Mouse (Mus musculus) 3T3-L1 (cell line): ENCODE measurements around the gene Dld.

Source experiments
- DNase-seq: peaks from one replicate; pipeline ENCODE4 v3.0.0-alpha.2; 2015; ENCODE audit warnings: low read depth, low spot score

The Dld gene

DNA sequence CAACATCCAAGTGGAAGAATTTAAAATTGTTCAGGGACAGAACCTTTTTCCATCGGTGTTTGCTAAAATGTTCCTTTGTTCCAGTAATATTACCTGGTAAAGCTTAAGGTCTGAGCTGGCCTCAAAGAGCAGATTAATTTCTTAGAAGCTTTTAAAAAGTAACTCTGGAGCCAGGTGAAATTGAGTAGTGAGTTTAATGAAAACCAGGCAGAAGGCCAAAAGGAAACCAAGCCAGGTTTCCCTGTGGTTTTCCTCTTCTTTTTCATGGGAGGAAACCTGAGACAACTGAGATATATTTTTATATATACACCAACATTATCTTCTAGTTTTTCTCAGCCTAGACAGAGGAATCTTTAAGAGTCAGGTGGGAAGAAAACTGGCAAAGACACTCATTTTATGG lies 29.7 kb downstream of the Dld start:
- peak; percentile 44 for DNase-seq

DNA sequence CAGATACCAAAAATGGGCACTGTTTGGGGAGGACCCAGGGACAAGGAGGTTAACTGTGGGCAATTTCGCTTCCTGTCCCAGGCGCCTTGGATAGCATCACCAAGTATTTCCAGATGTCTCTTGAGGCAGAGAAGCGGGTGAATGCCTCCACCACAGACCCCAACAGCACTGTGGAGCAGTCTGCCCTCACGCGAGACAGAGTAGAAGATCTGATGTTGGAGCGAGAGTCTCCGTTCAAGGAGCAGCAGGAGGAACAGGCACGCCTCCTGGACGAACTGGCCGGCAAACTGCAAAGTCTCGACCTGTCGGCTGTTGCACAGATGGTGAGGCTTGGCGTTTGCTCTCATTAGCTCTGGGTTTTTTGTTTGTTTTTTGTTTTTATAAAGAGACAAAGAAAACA lies 30.4 kb downstream of the Dld start:
- no peak for DNase-seq

DNA sequence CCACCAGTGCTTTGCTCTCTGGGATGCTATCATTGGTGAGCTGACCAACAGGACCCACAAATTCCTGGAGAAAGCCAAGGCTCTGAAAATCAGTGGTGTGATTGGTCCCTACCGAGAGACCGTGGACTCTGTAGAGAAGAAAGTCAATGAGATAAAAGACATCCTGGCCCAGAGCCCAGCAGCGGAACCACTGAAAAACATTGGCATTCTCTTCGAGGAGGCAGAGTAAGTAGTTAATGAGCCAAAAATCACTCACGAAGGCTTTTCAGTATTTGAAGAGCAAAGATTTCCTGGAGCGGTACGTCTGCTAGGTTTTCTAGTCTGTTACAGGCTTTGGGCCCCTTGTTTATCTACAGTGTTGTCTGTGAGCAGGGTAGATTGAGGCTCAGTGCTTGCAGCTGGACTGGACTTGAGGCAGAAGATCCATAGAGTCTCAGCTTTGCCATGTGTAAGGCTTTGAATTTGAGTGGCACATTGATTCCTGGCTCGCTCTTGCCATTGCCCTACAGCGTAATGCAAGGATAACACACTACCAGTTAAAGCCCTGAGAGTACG lies 32.8 kb downstream of the Dld start:
- DNase-seq, result no peak

DNA sequence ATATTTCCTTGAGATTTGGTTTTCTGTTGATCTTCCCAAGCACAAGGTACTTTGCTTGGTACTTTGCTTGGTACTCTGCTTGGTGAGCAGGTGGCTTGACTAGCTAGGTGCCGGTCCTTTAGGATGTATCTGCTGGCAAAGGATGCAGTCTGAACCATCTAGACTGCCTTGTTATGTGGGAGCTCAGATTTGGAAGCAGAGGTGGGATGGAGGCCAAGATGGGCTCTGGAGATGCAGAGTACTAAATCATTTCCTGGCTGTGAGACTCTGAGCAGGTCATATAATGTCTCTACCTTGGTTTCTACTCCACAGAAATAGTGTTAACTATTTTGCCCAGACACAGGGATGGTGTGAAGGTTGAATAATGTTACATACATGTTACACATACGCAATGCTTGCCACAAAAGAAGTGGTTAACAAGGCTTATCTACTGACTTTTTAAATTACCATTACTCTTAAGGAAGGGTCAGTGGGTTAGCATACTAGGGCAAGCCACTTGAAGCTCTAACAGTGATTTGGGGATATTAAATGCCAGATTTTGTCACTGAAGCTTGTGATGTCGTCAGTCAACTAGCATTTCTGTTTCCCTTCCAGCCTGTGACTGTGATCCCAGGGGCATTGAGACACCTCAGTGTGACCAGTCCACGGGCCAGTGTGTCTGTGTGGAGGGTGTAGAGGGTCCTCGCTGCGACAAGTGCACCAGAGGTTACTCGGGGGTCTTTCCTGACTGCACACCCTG lies 33.4 kb downstream of the Dld start:
- no peak for DNase-seq

DNA sequence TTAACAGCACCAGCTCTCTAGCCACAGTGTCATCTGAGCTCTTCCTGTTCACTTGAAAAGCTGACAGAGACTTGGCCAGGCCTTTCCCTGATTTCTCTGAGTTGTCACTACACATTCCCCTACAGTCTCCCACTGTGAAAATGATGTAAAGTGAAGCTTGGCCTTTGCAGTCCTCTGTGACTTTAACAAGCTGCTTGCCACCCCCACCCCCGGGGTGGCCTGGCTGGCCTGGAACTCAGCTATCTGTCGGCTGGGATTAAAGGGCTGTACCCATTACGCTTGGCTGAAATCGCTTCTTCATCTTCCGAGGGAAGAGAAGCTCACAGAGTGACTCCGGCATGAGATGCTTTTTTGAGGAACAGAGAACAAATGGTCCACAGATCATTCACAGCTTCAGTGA lies 35.3 kb downstream of the Dld start:
- no peak for DNase-seq

DNA sequence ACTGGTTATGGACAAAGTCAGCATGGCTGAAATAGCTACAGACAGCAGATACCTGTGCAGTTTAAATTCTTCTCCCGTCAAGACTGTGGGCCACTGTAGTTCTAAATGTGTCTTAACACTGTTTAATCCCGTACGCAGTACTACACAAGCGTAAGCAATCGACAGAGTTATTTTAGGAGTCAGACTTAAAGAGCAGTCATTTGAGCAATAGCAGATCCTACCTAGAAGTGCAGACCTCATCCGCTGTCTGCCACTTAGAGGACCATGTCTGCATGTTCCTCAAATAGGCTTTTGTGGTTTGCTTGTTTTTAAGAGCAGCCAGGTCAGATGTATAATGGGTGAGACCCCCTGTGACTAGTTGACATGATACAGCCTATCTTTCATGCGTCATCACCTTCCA lies 36.9 kb downstream of the Dld start:
- no peak for DNase-seq

DNA sequence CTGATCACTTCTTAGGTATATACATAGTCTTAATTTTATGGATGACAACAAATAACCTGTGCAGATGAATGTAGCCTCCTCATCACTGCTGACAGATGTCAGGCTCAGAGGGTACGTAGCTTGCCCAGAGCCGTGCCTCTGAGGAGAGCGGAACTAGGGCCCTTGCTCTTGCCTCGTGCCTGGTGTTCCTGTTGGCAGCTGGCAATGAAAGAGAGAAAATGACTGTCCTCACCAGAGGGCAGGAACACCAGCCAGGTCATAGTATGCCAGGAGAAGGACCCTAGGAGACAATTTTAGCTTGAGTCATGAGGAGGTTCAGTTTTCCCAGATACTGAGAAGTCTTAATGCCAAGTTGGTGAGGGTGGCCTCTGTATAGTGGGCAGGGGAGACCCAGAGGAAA lies 38.1 kb downstream of the Dld start:
- no peak for DNase-seq

DNA sequence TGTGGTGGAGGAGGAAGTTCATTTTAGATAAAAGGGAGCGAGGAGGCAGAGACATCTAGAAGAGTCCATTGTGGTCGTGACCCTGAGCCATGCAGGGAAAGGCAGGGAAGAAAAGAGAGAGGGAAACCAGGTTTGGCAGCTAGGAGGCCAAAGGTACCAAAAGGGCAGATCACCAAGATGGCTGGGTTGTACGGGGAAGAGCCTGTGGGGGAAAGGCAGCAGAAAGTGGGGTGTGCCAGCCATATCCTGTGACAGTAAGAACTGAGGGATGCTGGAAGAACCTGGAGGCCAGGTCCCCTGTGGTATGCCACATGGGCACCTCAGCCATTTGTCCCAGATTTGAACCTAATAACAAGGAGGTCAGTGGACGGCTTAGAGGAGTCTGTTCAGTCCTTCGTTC lies 39.0 kb downstream of the Dld start:
- no peak for DNase-seq

DNA sequence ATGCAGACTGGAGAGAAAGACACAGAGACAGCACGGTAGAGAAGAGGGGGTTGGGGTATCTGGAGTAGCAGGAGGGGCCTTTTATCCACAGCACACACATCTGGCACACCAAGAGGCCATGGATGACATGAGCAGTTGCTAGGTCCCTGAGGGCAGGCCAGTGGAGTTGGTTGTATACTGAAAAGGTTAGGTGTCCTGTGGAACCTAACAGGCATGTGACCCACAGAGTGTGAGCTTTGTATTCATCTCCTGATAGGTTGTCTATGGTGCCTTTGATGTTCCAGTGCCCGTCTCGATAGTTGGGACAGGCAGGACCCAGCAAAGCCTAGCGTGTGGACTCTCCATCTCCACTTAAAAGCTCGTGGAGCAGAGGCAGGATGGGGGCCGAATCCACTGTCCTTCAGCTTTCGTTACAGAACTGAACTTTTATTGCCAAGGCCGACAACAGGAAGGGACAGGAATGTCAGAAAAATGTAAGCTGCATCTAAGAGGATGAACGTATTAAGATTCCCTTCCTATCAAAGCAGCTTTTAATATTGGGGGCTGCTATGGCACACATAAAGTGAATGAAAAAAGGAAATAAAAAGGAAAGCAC lies 39.5 kb downstream of the Dld start:
- DNase-seq, result no peak

DNA sequence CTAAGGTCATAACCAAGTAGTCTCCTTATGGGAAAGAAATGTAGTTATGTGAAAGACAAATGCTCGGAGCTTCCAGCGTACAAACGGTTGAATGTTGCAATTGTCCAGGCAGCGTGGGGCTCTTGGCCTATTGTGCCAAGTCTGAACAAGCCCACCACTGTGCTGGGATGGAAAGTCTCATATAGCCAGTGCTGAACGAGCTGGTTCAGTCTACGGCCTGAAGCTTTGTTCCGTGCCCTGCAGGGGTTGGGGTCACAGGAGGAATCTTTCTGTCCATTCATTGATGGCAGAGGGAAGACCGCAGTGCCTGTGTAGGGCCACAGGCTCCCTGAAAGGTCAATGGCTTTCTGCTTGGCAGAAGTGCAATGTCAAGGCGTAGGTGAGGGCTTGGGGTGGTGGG lies 40.6 kb downstream of the Dld start:
- no peak for DNase-seq

DNA sequence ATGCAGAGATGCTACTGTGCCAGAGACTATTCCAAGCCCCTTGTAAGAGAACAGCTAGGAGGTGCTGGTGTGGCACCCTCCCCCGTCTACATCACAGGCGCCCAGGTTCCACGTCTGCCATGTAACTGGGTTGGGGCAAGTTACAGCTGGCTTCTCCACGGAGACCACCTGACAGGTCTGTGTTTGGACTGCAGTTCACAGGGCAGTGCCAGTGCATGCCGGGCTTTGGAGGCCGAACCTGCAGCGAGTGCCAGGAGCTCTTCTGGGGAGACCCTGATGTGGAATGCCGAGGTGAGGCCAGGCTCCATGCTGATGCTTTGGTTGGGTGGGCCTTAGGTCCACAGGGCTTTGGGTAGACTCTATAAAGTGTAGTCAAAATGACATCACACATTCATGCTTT lies 43.5 kb downstream of the Dld start:
- DNase-seq, result no peak

DNA sequence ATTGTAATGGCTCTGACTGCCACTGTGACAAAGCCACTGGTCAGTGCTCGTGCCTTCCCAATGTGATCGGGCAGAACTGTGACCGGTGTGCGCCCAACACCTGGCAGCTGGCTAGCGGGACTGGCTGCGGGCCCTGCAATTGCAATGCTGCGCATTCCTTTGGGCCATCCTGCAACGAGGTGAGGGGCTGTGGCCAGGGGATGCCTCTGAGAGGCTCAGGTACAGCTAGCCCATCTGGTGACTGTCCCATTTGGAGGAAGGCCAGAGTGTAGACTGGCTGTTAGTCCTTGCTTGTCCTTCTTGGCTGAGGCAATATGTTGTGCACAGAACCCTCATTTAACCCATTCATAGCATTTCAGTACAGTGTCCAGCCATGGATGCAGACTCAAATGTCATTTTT lies 44.2 kb downstream of the Dld start:
- DNase-seq, result no peak

DNA sequence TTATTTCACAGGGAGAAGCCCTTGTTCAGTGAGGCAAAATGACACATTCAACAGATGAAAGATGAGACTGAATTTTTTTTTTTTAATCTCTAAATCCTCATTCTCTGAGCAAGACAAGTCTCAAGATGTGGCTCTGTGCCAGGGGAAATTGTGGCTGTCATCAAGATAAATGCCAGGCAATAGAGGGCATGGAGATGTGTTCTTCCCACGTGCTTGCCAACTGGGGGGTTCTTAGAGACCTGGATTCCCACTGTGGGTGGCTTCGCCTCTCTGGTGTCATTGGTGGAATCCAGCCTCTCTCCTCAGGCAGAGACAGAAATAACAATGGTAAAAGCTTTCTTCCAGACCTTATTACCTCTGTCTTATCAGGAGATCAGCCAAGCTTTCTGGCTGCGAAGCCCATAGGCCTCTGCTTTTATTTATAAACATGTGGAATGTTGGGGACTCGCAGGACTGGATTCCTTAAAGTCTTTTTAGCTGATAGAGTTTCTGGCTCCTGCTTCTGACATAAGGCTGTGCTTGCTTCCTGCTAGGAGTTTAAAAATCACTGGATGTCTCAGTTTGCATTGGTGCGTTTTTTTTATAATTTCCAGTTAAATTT lies 45.1 kb downstream of the Dld start:
- no peak for DNase-seq

DNA sequence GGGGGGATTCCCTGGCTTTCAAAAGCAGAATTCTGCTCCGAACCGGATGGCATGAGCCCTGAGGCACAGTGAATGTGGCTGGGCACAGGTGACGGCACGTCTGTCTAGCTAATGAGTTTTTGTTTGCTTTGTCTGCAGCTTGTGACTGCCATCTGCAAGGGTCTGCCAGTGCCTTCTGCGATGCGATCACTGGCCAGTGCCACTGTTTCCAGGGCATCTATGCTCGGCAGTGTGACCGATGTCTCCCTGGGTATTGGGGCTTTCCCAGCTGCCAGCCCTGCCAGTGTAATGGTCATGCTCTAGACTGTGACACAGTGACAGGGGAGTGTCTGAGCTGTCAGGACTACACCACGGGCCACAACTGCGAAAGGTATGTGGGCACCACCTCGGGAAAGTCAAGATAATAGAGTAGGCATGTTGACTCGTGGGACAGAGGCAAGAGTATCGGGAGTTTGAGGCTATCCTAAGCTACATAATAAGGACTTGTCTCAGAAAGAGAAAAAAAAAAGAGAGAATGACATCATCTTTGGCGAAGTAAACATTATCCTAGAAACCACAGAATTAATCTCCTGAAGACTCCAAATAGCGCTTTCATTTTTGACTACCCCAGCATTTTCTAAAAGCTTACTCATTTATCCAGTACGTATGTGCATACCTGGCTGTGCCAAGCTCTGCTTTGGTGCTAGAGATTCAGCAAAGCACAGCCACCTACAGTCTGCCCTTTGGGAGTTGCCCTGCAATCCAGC lies 48.3 kb downstream of the Dld start:
- peak; percentile 76 for DNase-seq

DNA sequence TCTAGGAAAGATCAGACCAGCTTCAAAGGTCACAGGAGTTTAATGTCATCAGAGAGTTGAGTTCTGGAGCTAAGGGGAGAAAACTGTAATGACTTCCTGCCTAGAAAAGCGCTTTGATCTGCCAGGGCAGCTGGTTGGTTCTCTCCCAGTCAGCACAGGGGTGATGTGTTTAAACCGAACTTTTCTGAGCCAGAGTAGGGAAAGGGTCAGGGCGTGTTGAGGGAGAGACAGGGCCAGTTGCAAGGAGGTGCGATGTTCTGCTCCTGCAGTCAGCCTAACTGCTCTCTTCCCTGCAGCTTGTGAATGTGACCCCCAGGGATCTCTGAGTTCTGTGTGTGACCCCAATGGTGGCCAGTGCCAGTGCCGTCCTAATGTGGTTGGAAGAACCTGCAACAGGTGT lies 49.0 kb downstream of the Dld start:
- DNase-seq, result no peak

DNA sequence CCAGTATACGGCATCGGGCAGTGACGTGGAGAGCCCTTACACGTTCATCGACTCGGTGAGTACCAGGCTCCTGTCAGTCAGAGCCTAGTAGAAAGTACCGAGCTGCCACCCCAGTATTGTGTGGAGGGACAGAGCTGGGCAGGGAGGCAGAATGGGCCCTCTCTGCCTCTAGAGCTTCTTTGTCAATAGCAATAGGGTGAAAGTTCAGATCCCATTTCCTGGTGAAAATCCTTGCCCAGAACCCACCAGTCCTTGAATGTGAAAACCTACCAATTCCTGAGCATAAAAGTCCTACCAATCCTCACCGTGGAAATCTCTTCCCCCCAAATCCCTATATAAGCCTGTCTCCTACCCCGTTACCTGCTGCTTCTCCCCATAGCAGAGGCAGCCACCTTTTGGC lies 51.0 kb downstream of the Dld start:
- no peak for DNase-seq

DNA sequence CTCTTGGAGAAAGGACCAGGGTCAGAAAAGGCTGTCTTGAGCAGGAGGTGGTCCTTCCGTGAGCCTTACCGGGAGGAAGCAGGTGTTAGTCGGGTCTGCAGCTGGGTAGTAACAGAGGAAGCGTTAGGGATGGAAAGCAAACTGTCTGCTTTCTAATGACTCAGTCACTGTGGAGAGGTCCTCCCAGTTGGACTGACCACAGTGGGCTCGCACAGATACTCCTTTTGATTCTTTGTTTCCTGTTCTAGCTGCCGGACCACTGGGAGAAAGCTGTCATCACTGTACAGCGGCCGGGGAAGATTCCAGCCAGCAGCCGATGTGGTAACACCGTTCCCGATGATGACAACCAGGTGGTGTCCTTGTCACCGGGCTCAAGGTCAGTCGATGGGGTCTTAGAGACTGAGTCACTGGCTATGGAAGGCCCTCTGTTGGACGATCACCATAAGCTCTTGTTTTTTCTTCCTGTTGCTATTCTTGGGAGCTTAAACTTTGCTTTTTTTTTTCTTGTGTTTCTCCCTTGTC lies 51.5 kb downstream of the Dld start:
- DNase-seq, result no peak

DNA sequence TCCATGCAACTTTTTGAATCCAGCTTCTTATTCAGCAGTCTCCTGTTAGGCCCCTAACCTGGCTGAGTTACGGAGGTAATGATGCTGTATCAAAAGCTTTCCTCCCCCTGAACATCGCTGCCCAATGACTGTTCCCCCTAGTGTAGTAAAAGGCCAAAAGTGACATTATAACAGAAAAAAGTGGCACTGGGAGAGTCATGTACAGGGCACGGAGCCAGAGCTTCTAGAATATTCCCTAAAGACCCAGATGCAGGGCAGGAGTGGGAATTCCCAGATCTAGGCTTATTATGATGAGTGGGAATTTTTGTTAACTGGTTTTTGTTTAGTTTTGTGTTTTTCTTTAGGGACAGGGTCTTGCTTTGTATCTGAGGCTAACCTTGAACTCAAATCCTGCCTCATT lies 52.1 kb downstream of the Dld start:
- DNase-seq, result no peak

DNA sequence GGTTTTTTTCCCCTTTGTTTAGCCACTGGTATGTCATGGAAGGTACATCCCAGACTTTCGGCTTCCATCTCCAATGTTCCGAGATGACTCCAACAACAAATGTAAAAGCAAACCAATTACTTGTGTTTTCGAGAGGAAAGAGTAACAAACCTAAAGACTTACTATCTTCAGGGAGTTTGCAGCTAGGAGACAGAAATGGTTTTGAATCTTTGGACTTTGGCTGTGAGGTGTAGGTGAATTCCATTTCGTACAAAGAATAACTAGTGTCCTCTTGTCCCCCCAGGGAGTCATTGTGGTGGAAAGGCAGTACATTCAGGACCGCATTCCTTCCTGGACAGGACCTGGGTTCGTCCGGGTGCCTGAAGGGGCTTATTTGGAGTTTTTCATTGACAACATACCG lies 52.7 kb downstream of the Dld start:
- no peak for DNase-seq

DNA sequence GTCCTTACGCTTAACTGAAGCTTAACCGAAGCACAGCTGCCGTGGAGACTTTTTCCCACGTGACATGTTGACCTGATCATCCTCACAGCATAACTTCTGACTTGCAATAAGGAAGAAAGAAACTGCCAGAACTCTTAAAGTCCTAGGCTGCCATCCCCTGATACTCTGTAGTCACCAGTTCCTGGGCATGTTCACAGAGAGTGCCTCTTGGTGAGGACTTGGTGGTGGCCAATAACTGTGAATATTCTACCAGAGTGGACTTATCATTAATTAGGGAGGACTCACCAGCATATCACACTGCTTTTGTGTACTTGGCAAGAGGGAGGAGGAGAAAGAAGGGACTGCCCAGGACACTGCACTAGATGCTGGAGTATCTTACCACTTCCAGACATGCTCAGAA lies 53.1 kb downstream of the Dld start:
- DNase-seq, result no peak

DNA sequence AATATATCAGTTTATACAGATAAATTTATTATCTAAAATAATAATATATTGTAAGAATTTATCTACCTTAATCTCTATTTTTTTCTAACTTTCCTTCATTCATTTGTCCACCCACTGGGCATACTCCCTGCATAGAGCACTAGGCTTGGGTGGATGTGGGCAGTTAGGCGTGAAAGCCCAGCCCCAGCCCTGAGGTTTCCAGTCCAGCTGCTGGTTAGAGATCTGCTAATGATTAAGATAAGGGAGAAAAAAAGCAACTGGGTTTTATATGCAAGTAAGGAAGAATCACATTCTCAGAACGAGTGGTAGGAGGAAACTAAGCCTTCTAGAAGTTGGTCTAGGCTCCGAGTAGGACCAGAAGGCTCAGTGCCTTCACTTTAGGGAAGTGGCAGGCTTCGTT lies 55.2 kb downstream of the Dld start:
- no peak for DNase-seq

DNA sequence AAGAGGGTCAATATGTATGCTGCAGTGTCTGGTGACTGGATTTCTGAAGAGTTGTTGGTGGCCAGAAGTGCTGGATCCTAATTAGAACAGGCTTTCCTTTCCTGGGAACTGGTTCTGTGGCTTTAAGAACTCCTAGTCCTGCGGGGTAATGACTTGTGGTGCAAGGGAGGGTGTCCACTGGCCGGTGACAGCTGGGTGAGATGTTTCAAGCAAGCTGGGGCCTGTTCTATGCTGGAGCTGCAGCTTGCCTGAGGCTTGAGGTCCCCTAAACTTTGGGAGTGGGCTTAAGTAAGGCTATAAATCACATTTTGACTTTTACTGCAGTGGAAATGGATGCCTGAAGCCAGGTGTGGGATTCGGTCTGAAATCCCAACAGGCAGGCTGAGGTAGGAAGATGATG lies 55.7 kb downstream of the Dld start:
- DNase-seq, result no peak
